ENCODE assay signal across 13 mouse cellular contexts in genomic region chr12:56691427-56692079, GRCm38 (mm10). TPM values are rescaled to one million over a fixed set of nuclear protein-coding genes. Genes with fewer than 3 reads are reported as not detected.
DNase-seq lines count a peak whose midpoint lies in the region; ATAC-seq and TF ChIP-seq lines count a peak whose summit lies in the region.
"Had no signal": no experiment of that assay in that cellular context is flagged by ENCODE, and none has a peak within 500 bp of the region (broad histone marks: within the 10 kb centered on the region; RNA-seq: fewer than 3 reads in every experiment).

TSS of gene Pax9 (plus strand) at chr12:56691767.

- H3K9me3 ChIP-seq in heart, embryonic 15.5 days (replicated peaks), result no peaks in the 10 kb centered on the region
- H3K9me3 ChIP-seq in midbrain, embryonic 10.5 days (replicated peaks), result no peaks in the 10 kb centered on the region
- no peaks in the 10 kb centered on the region for H3K9me3 ChIP-seq in midbrain, embryonic 15.5 days
- no peaks in the 10 kb centered on the region for H3K9me3 ChIP-seq in limb, embryonic 11.5 days (ENCODE audit: control insufficient read depth, low read length)
- no peaks in the 10 kb centered on the region for H3K9me3 ChIP-seq in stomach, embryonic 15.5 days

- no peak for TF ChIP-seq POLR2A in heart, adult 2 months (IDR thresholded peaks at IDR 0.05; ENCODE audit: insufficient read depth, low read depth, low read length)

- H3K36me3 ChIP-seq in heart, embryonic 15.5 days, result no peaks in the 10 kb centered on the region
- H3K36me3 ChIP-seq in heart, adult 2 months (ENCODE audit: control insufficient read depth, insufficient read depth, low read length), result no peaks in the 10 kb centered on the region
- no peaks in the 10 kb centered on the region for H3K36me3 ChIP-seq in midbrain, embryonic 10.5 days
- H3K36me3 ChIP-seq in midbrain, embryonic 15.5 days (replicated peaks), result no peaks in the 10 kb centered on the region
- H3K36me3 ChIP-seq in limb, embryonic 11.5 days (ENCODE audit: control insufficient read depth, insufficient read depth, low read length), result no peaks in the 10 kb centered on the region
- no peaks in the 10 kb centered on the region for H3K36me3 ChIP-seq in stomach, embryonic 15.5 days

- no peak for DNase-seq in heart, adult 2 months
- DNase-seq in midbrain, embryonic 10.5 days (ENCODE audit: low spot score), result peak; percentile 61
- peak; percentile 69 for DNase-seq in limb, embryonic 11.5 days (ENCODE audit: low spot score)
- no peak for DNase-seq in right cerebral cortex, adult 2 months (ENCODE audit: low spot score in 2 of 2)
- DNase-seq in spleen, adult 12 weeks (ENCODE audit: low spot score), result no peak
- DNase-seq: adrenal gland, postnatal 36 days had no signal

- H3K27me3 ChIP-seq in heart, embryonic 15.5 days, result peaks cover 98% of the 10 kb centered on the region
- peaks cover 35% of the 10 kb centered on the region for H3K27me3 ChIP-seq in heart, adult 2 months (ENCODE audit: control insufficient read depth, insufficient read depth, low read length)
- H3K27me3 ChIP-seq in midbrain, embryonic 10.5 days (ENCODE audit: low read depth, poor library complexity, severe bottlenecking), result peaks cover 100% of the 10 kb centered on the region
- peaks cover 93% of the 10 kb centered on the region for H3K27me3 ChIP-seq in midbrain, embryonic 15.5 days (replicated peaks)
- H3K27me3 ChIP-seq in limb, embryonic 11.5 days (ENCODE audit: control insufficient read depth, insufficient read depth, low read length), result peaks cover 95% of the 10 kb centered on the region
- peaks cover 90% of the 10 kb centered on the region for H3K27me3 ChIP-seq in stomach, embryonic 15.5 days (replicated peaks)
- H3K27me3 ChIP-seq: CH12.LX had no signal

- H3K4me1 ChIP-seq in heart, embryonic 15.5 days (replicated peaks), result peaks cover 40% of the 10 kb centered on the region
- H3K4me1 ChIP-seq in heart, adult 2 months (ENCODE audit: control insufficient read depth, insufficient read depth, low read length), result no peaks in the 10 kb centered on the region
- peaks cover 51% of the 10 kb centered on the region for H3K4me1 ChIP-seq in midbrain, embryonic 10.5 days
- H3K4me1 ChIP-seq in midbrain, embryonic 15.5 days, result peaks cover 24% of the 10 kb centered on the region
- H3K4me1 ChIP-seq in limb, embryonic 11.5 days (ENCODE audit: control insufficient read depth, insufficient read depth, low read length), result peaks cover 24% of the 10 kb centered on the region; the same call in 1 of the 2 replicates
- H3K4me1 ChIP-seq in stomach, embryonic 15.5 days, result peaks cover 22% of the 10 kb centered on the region

- no peak for TF ChIP-seq EP300 in heart, adult 2 months (IDR thresholded peaks at IDR 0.05; ENCODE audit: insufficient read depth, low read depth, low read length)

- H3K79me2 ChIP-seq in heart, adult 2 months (replicated peaks; ENCODE audit: control insufficient read depth, insufficient read depth, low read length), result no peaks in the 10 kb centered on the region

- no peak for TF ChIP-seq CTCF in heart, adult 2 months (IDR thresholded peaks at IDR 0.05)

- ATAC-seq in heart, embryonic 15.5 days (replicated peaks; ENCODE audit: insufficient number of reproducible peaks, insufficient read depth, low FRiP score, low read depth), result no peak
- no peak; the same call in 1 of the 2 replicates for ATAC-seq in midbrain, embryonic 15.5 days (replicated peaks)
- ATAC-seq in limb, embryonic 11.5 days (ENCODE audit: insufficient number of reproducible peaks, low FRiP score, low TSS enrichment, low read depth), result no peak
- ATAC-seq in stomach, embryonic 15.5 days (ENCODE audit: insufficient read depth, low FRiP score, low read depth), result no peak

- peak within 1 kb of the TSS; percentile 52 for H3K4me2 ChIP-seq in heart, embryonic 15.5 days
- no peak within 1 kb of the TSS for H3K4me2 ChIP-seq in midbrain, embryonic 15.5 days
- peak within 1 kb of the TSS; percentile 49 for H3K4me2 ChIP-seq in limb, embryonic 11.5 days (ENCODE audit: low read depth, severe bottlenecking)
- H3K4me2 ChIP-seq in stomach, embryonic 15.5 days, result peak within 1 kb of the TSS; percentile 43

- intact Hi-C loops in heart, adult 2 months (cut with DNase I), result no loop called here

- WGBS in heart, embryonic 15.5 days, result under 1% methylated on average over 40 of the region's 40 CpGs
- WGBS in heart, adult 2 months, result 2% methylated on average over 40 of the region's 40 CpGs
- WGBS in midbrain, embryonic 10.5 days, result under 1% methylated on average over 40 of the region's 40 CpGs
- under 1% methylated on average over 40 of the region's 40 CpGs for WGBS in midbrain, embryonic 15.5 days
- under 1% methylated on average over 40 of the region's 40 CpGs for WGBS in limb, embryonic 11.5 days
- WGBS in stomach, embryonic 15.5 days, result 2% methylated on average over 33 of the region's 40 CpGs

- no peak within 1 kb of the TSS for H3K27ac ChIP-seq in heart, embryonic 15.5 days
- no peak within 1 kb of the TSS for H3K27ac ChIP-seq in heart, adult 2 months
- no peak within 1 kb of the TSS for H3K27ac ChIP-seq in midbrain, embryonic 10.5 days (replicated peaks)
- H3K27ac ChIP-seq in midbrain, embryonic 15.5 days, result no peak within 1 kb of the TSS
- H3K27ac ChIP-seq in limb, embryonic 11.5 days (replicated peaks; ENCODE audit: low read depth, low read length), result no peak within 1 kb of the TSS
- no peak within 1 kb of the TSS for H3K27ac ChIP-seq in stomach, embryonic 15.5 days

- H3K4me3 ChIP-seq in heart, embryonic 15.5 days, result peak within 1 kb of the TSS; percentile 36
- no peak within 1 kb of the TSS for H3K4me3 ChIP-seq in heart, adult 2 months
- H3K4me3 ChIP-seq in midbrain, embryonic 10.5 days, result peak within 1 kb of the TSS; percentile 32
- no peak within 1 kb of the TSS for H3K4me3 ChIP-seq in midbrain, embryonic 15.5 days
- H3K4me3 ChIP-seq in limb, embryonic 11.5 days (ENCODE audit: low read depth, low read length), result peak within 1 kb of the TSS; percentile 25
- peak within 1 kb of the TSS; percentile 28 for H3K4me3 ChIP-seq in stomach, embryonic 15.5 days (replicated peaks)

- no peak within 1 kb of the TSS for H3K9ac ChIP-seq in heart, embryonic 15.5 days
- H3K9ac ChIP-seq in heart, adult 2 months (ENCODE audit: low read depth, low read length), result no peak within 1 kb of the TSS
- H3K9ac ChIP-seq in midbrain, embryonic 15.5 days, result no peak within 1 kb of the TSS
- no peak within 1 kb of the TSS for H3K9ac ChIP-seq in limb, embryonic 11.5 days (ENCODE audit: low read length)
- H3K9ac ChIP-seq in stomach, embryonic 15.5 days, result no peak within 1 kb of the TSS

RNA-seq across cellular contexts. Expression of gene Pax9, which starts in this region (rescaled TPM):
- 0.26 and 2.4 TPM in 2 replicates for polyA plus RNA-seq in heart, embryonic 15.5 days (2015; fragmentation: Nextera tagmentation; extraction: Ambion mirVana)
- under 1 TPM in 1 of 2 experiments, not detected in 1; 0.26 TPM for total RNA-seq in heart, adult 2 months (2021)
- polyA plus RNA-seq in heart, adult 2 months (2012; rRNA removed), result 0.20 and 0.47 TPM in 2 replicates
- polyA plus RNA-seq in midbrain, embryonic 10.5 days (2016; fragmentation: Nextera tagmentation; extraction: Ambion mirVana), result 0.56 and 0.63 TPM in 2 replicates
- polyA plus RNA-seq in midbrain, embryonic 15.5 days (2015; fragmentation: Nextera tagmentation; extraction: Ambion mirVana), result not detected in 2 replicates
- 3.1 and 3.8 TPM in 2 replicates for polyA plus RNA-seq in limb, embryonic 11.5 days (2014; fragmentation: Nextera tagmentation; extraction: Ambion mirVana)
- 1.9 and 2.8 TPM in 2 replicates for polyA plus RNA-seq in stomach, embryonic 15.5 days (2015; fragmentation: Nextera tagmentation; extraction: Ambion mirVana)
- total RNA-seq: CH12.LX; common myeloid progenitor, adult 5-6 weeks; hematopoietic stem cell, adult 5-6 weeks; left cerebral cortex, postnatal 14 days had no signal

Comparison
In these comparisons a context has a peak if more than half of its experiments do, and no peak if none do; other contexts are left out.
1. H3K4me3 ChIP-seq: peak in heart, embryonic 15.5 days (single experiment), limb, embryonic 11.5 days (single experiment) and stomach, embryonic 15.5 days (single experiment); none in heart, adult 2 months (single experiment) and midbrain, embryonic 15.5 days (single experiment).
2. Peak in DNase-seq and H3K4me3 ChIP-seq in midbrain, embryonic 10.5 days; RNA of the gene not detected or under 1 TPM.